ENCODE assay signal across 18 mouse cellular contexts in genomic region chr15:27477159-27477558, GRCm38 (mm10). TPM values are rescaled to one million over a fixed set of nuclear protein-coding genes. Genes with fewer than 3 reads are reported as not detected.
A peak's percentile ranks its signal among the peaks of the same experiment; 100 is the strongest.
DNase-seq lines count a peak whose midpoint lies in the region; ATAC-seq and TF ChIP-seq lines count a peak whose summit lies in the region.
"Had no signal": no experiment of that assay in that cellular context is flagged by ENCODE, and none has a peak within 500 bp of the region (broad histone marks: within the 10 kb centered on the region; RNA-seq: fewer than 3 reads in every experiment).

No protein-coding gene starts in this region.

- peaks cover 77% of the 10 kb centered on the region for H3K36me3 ChIP-seq in erythroblast, embryonic 14.5 days (ENCODE audit: control insufficient read depth)
- no peaks in the 10 kb centered on the region for H3K36me3 ChIP-seq in intestine, embryonic 16.5 days (ENCODE audit: control insufficient read depth, insufficient read depth, low read length)
- no peaks in the 10 kb centered on the region for H3K36me3 ChIP-seq in intestine, embryonic 15.5 days
- 0 out of 2 replicates have a peak, but pooled peaks cover 4% of the 10 kb centered on the region for H3K36me3 ChIP-seq in intestine, postnatal 0 days (ENCODE audit: control insufficient read depth, insufficient read depth)
- H3K36me3 ChIP-seq: hindbrain, embryonic 12.5 days; lung, embryonic 15.5 days had no signal

- TF ChIP-seq CTCF in intestine, postnatal 0 days (IDR thresholded peaks at IDR 0.05; ENCODE audit: low read depth) = no peak

- H3K4me3 ChIP-seq in erythroblast, embryonic 14.5 days (replicated peaks) = peak overlapping the region; percentile 14
- no peak overlapping the region for H3K4me3 ChIP-seq in intestine, embryonic 16.5 days (ENCODE audit: low read length)
- H3K4me3 ChIP-seq in intestine, embryonic 15.5 days (replicated peaks) = no peak overlapping the region
- H3K4me3 ChIP-seq in intestine, postnatal 0 days (ENCODE audit: low read depth, low read length) = no peak overlapping the region
- H3K4me3 ChIP-seq: hindbrain, embryonic 12.5 days; layer of hippocampus, adult 2 months; lung, embryonic 15.5 days; midbrain, embryonic 13.5 days had no signal

- H3K27ac ChIP-seq in intestine, embryonic 16.5 days (ENCODE audit: low read length) = peak overlapping the region; percentile 52
- no peak overlapping the region for H3K27ac ChIP-seq in intestine, embryonic 15.5 days
- H3K27ac ChIP-seq in intestine, postnatal 0 days (ENCODE audit: low read depth, low read length) = 0 out of 2 replicates have a peak overlapping the region, but pooled peaks have one; percentile 41
- H3K27ac ChIP-seq: hindbrain, embryonic 12.5 days; kidney, postnatal 0 days; layer of hippocampus, adult 2 months; lung, embryonic 15.5 days; midbrain, embryonic 13.5 days had no signal

- H3K4me2 ChIP-seq in intestine, embryonic 16.5 days (ENCODE audit: low read depth, low read length) = no peak overlapping the region
- no peak overlapping the region for H3K4me2 ChIP-seq in intestine, embryonic 15.5 days (replicated peaks)
- H3K4me2 ChIP-seq in intestine, postnatal 0 days (replicated peaks; ENCODE audit: low read depth) = no peak overlapping the region
- H3K4me2 ChIP-seq: hindbrain, embryonic 12.5 days; lung, embryonic 15.5 days; midbrain, embryonic 13.5 days had no signal

- 86% methylated on average over 9 of the region's 9 CpGs for WGBS in intestine, embryonic 16.5 days
- WGBS in intestine, embryonic 15.5 days = 87% methylated on average over 9 of the region's 9 CpGs
- 90% methylated on average over 9 of the region's 9 CpGs for WGBS in intestine, postnatal 0 days

- H3K27me3 ChIP-seq in erythroblast, embryonic 14.5 days (ENCODE audit: control insufficient read depth) = no peaks in the 10 kb centered on the region
- no peaks in the 10 kb centered on the region for H3K27me3 ChIP-seq in intestine, embryonic 16.5 days (replicated peaks; ENCODE audit: control insufficient read depth, insufficient read depth, low read length)
- H3K27me3 ChIP-seq in intestine, embryonic 15.5 days (replicated peaks) = no peaks in the 10 kb centered on the region
- no peaks in the 10 kb centered on the region for H3K27me3 ChIP-seq in intestine, postnatal 0 days (replicated peaks; ENCODE audit: control insufficient read depth, insufficient read depth, low read length)
- H3K27me3 ChIP-seq: hindbrain, embryonic 12.5 days; lung, embryonic 15.5 days; midbrain, embryonic 13.5 days had no signal

- no peak for ATAC-seq in erythroblast, adult 5-6 weeks (replicated peaks; ENCODE audit: low FRiP score, poor library complexity, severe bottlenecking)
- no peak; the same call in 1 of the 2 replicates for ATAC-seq in intestine, embryonic 16.5 days
- ATAC-seq in intestine, embryonic 15.5 days = no peak; the same call in 1 of the 2 replicates
- no peak for ATAC-seq in intestine, postnatal 0 days
- ATAC-seq in megakaryocyte, adult 5-6 weeks (ENCODE audit: poor library complexity, severe bottlenecking) = 0 out of 2 replicates have a peak, but pooled peaks have one; percentile 6
- ATAC-seq: forebrain, embryonic 16.5 days; inflammation-experienced regulatory T-cells, adult 6 months; midbrain, embryonic 13.5 days had no signal

- peaks cover 86% of the 10 kb centered on the region for H3K4me1 ChIP-seq in erythroblast, embryonic 14.5 days (ENCODE audit: control insufficient read depth)
- peaks cover 16% of the 10 kb centered on the region for H3K4me1 ChIP-seq in intestine, embryonic 16.5 days (ENCODE audit: control insufficient read depth, insufficient read depth, low read length)
- H3K4me1 ChIP-seq in intestine, embryonic 15.5 days (replicated peaks) = 0 out of 2 replicates have a peak, but pooled peaks cover 13% of the 10 kb centered on the region
- 0 out of 2 replicates have a peak, but pooled peaks cover 3% of the 10 kb centered on the region for H3K4me1 ChIP-seq in intestine, postnatal 0 days (replicated peaks; ENCODE audit: control insufficient read depth, insufficient read depth, low read length)

- no peak overlapping the region for H3K9ac ChIP-seq in intestine, embryonic 16.5 days (ENCODE audit: low read depth, low read length)
- no peak overlapping the region for H3K9ac ChIP-seq in intestine, embryonic 15.5 days
- no peak overlapping the region for H3K9ac ChIP-seq in intestine, postnatal 0 days (ENCODE audit: low read depth, low read length)
- H3K9ac ChIP-seq: hindbrain, embryonic 12.5 days; lung, embryonic 15.5 days; midbrain, embryonic 13.5 days had no signal

- H3K9me3 ChIP-seq in erythroblast, embryonic 14.5 days (ENCODE audit: control insufficient read depth, low read length) = peaks cover 9% of the 10 kb centered on the region
- H3K9me3 ChIP-seq in intestine, embryonic 16.5 days (ENCODE audit: control insufficient read depth, low read length) = no peaks in the 10 kb centered on the region
- no peaks in the 10 kb centered on the region for H3K9me3 ChIP-seq in intestine, embryonic 15.5 days
- no peaks in the 10 kb centered on the region for H3K9me3 ChIP-seq in intestine, postnatal 0 days (ENCODE audit: control insufficient read depth)
- H3K9me3 ChIP-seq: hindbrain, embryonic 12.5 days; lung, embryonic 15.5 days; midbrain, embryonic 13.5 days had no signal

- DNase-seq in kidney, adult 9 months = no peak
- no peak for DNase-seq in left cerebral cortex, adult 8-10 months (ENCODE audit: low spot score in 2 of 2)
- DNase-seq: left cerebral cortex, postnatal 4 days; retina, postnatal 1 day; thymus, postnatal 14 days had no signal

RNA-seq across cellular contexts. Expression of gene Ank, which starts 10.7 kb away (rescaled TPM):
- polyA plus RNA-seq in erythroblast, embryonic 14.5 days (2012) = 3.0 and 3.7 TPM in 2 replicates
- 107 and 136 TPM in 2 replicates for total RNA-seq in erythroblast, adult 5-6 weeks (2015; ENCODE audit: low replicate concordance)
- total RNA-seq in erythroblast, adult 5-6 weeks (2017; ENCODE audit: low replicate concordance) = 90.5 and 98.3 TPM in 2 replicates
- polyA plus RNA-seq in intestine, embryonic 16.5 days (2015; fragmentation: Nextera tagmentation; extraction: Ambion mirVana) = 5.9 and 12.1 TPM in 2 replicates
- polyA plus RNA-seq in intestine, embryonic 15.5 days (2015; fragmentation: Nextera tagmentation; extraction: Ambion mirVana) = 15.9 and 16.7 TPM in 2 replicates
- 20.9 and 24.0 TPM in 2 replicates for polyA plus RNA-seq in intestine, postnatal 0 days (2015; fragmentation: Nextera tagmentation; extraction: Ambion mirVana)
- total RNA-seq in megakaryocyte, adult 5-6 weeks (2015) = 44.6 and 46.5 TPM in 2 replicates
- 12.7 and 15.5 TPM in 2 replicates for total RNA-seq in megakaryocyte, adult 5-6 weeks (2017)
- total RNA-seq in left cerebral cortex, adult 8-10 months (2022) = 100 to 1,000 TPM; 195 to 201 (median 197) TPM
